Comparison of ENCODE assay signal across 19 mouse cellular contexts in the genomic region with DNA sequence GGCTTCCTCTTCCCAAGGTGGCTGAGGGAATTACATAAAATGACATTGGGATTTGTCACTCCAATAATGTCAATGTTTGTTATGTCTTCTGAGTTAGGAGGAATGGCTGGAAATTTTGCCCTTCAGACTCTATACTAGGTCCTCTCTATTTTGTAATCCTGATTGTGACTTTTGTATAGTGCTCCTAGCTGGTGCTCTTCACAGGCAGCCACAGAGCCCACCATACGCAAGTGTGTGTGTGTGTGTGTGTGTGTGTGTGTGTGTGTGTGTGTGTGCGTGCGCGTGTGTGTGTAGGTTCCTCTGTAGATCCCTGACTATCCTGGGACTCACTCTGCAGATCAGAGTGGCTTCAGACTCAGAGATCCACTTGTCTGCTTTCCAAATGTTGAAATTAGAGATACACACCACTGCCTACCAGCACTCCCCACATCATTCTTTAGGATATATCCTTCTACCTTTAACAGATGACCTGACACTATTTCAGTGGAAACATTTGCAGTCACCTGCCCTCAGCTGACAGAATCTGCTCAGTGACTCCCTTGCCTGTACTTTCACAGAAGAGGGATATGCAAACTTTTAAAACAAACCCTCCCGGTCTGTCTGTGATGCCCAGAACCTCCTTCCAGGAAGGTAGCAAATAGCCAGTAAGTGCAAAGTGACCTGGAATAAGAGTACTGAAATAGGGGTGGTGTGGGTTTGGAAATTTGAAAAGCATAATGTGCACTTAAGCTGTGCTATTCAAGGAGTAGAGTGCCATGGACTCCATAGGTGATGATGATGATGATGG. TPM values are rescaled to one million over a fixed set of nuclear protein-coding genes. Genes with fewer than 3 reads are reported as not detected.
"Had no signal": no experiment of that assay in that cellular context is flagged by ENCODE, and none has a peak within 500 bp of the region (broad histone marks: within the 10 kb centered on the region; RNA-seq: fewer than 3 reads in every experiment).

No protein-coding gene starts in this region.

RNA-seq across cellular contexts. Expression of gene 4930467E23Rik, which starts 52.1 kb away (rescaled TPM):
- total RNA-seq: common myeloid progenitor, adult 5-6 weeks; forebrain, postnatal 0 days; gastrocnemius, adult 18-20 months; gastrocnemius, postnatal 25 days; gastrocnemius, postnatal 36 days; granulocyte monocyte progenitor cell, adult 5-6 weeks had no signal
- polyA plus RNA-seq: embryonic facial prominence, embryonic 10.5 days; embryonic facial prominence, embryonic 11.5 days; embryonic facial prominence, embryonic 12.5 days; embryonic facial prominence, embryonic 13.5 days; embryonic facial prominence, embryonic 14.5 days; erythroblast, embryonic 14.5 days; forebrain, embryonic 10.5 days; forebrain, embryonic 11.5 days; forebrain, embryonic 13.5 days; forebrain, embryonic 14.5 days; forebrain, embryonic 15.5 days; forebrain, embryonic 16.5 days; forebrain, postnatal 0 days; gonadal fat pad, adult 2 months had no signal
